Mouse (Mus musculus) Patski (cell line): ENCODE results near the gene Brca2. TPM values are rescaled to one million over a fixed set of nuclear protein-coding genes. Genes with fewer than 3 reads are reported as not detected.
A peak's percentile ranks its signal among the peaks of the same experiment; 100 is the strongest.

ENCODE experiments used
- ATAC-seq: fragments of 100-300 bp; one replicate; pipeline ENCODE4 v1.8.0; 2021
- CTCF ChIA-PET: fragments of 350-600 bp; sonication (Branson Sonifier 250); formaldehyde crosslinking; loops from one replicate; lab custom pipeline; 2022; ENCODE audit warnings: inconsistent platforms; lab: Charles Lee
- POLR2A ChIA-PET: fragments of 350-600 bp; sonication (Branson Sonifier 250); formaldehyde crosslinking; loops from one replicate; lab custom pipeline; 2022; ENCODE audit warnings: antibody characterized with exemption, inconsistent platforms; lab: Charles Lee
- DNase-seq: peaks from one replicate; pipeline ENCODE4 v3.0.0-alpha.2; 2011; ENCODE audit warnings: low read depth, low spot score
- H3K27me3 ChIP-seq: fragments of 371-371 bp; one replicate; pipeline ENCODE4 v1.5.1; 2021
- CTCF ChIP-seq: fragments of 100-300 bp; IDR thresholded peaks from one replicate; pipeline ENCODE4 v1.5.1; 2021
- in situ Hi-C: fragments of 300-500 bp; cut with MboI; formaldehyde crosslinking; loops from 3 replicates; pipeline ENCODE4 v1.11.1; 2018; ENCODE audit warnings: low pct_unique_long_range_greater_than_20kb, mixed read lengths
- polyA plus RNA-seq: library from polyadenylated mRNA; unstranded; gene quantifications from one replicate; pipeline ENCODE4 v1.2.3, GENCODE M21; 2021

Gene Brca2
- polyA plus RNA-seq, 1 experiment from 2014 or later, result 10.6 TPM

DNA sequence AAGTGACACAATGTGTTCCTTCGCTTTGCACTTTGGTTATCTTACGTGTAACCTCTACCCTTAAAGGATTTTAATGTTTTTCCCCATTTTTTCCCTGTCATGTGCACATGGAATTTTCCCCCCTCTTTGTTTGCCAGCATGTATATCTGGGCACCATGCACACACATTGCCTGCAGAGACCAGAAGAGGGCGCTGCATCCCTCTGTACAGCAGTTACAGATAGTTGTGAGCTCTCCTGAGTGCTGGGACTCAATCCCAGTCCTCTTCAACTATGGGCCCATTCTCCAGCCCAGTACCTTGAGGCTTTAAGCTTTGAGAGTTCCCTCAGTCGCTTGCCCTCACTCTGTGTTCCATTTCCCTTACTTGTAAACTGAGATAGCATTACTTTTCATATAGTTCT is 9.2 kb upstream of the Brca2 start:
- ChIA-PET CTCF (interaction anchor here (0.6 kb wide), 1 partner anchor 571 kb away, joined by 3 read pairs; no protein-coding TSS in a partner anchor), POLR2A (no interaction called here)
- in situ Hi-C loops, result no loop called here
- no peak for DNase-seq
- TF ChIP-seq CTCF, result peak; percentile 32
- H3K27me3 ChIP-seq, result no peaks in the 10 kb centered on the region
- ATAC-seq, result no peak

DNA sequence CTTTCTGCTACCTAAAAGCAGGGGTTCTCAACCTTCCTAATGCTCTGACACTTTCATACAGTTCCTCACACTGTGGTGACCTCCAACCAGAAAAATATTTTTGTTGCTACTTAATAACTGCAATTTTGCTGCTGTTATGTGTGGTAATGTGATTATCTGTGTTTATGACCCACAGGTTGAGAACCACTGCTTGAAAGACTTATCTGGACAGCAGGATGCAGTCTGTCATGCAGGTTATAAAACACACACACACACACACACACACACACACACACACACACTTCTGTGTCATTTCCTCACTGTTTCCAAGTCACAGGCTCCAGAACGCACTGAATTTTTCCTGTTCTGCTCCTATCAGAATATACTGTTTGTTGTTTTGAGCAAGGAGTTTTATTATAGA is 8.4 kb upstream of the Brca2 start:
- POLR2A ChIA-PET, result no interaction called here
- ATAC-seq (no peak), DNase-seq (no peak)
- in situ Hi-C loops, result no loop called here
- CTCF ChIA-PET, result interaction anchor here (0.9 kb wide), 1 partner anchor 11 kb away, joined by 3 read pairs; no protein-coding TSS in a partner anchor
- H3K27me3 ChIP-seq, result no peaks in the 10 kb centered on the region
- TF ChIP-seq CTCF, result no peak

DNA sequence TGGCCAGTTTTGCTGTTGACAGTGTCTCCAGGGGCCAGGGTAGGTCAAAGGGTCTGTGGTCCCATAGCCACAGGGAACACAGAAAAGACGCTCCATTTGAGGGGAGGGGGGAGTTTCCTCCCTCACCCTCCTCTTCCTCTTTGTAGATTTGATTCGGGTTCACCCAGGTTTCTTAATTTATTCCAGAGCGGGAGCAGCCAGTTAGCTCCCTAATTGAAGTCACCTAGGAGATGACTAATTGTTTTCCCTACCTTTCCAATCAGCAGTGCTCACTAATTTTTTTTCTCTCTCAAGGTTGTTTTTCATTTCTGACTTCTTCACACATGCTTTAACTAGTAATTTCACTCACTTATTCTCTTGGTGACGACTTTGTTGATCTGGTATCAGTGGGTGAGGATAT is 4.4 kb upstream of the Brca2 start, which contains the start of gene Zar1l:
Gene Zar1l (minus strand): TSS at position 101 of the 400 bp plus-strand sequence.
- TF ChIP-seq CTCF, result no peak
- ATAC-seq (no peak), DNase-seq (no peak)
- no peaks in the 10 kb centered on the region for H3K27me3 ChIP-seq
- ChIA-PET POLR2A (no interaction called here), CTCF (no interaction called here)
- in situ Hi-C loops, result no loop called here

DNA sequence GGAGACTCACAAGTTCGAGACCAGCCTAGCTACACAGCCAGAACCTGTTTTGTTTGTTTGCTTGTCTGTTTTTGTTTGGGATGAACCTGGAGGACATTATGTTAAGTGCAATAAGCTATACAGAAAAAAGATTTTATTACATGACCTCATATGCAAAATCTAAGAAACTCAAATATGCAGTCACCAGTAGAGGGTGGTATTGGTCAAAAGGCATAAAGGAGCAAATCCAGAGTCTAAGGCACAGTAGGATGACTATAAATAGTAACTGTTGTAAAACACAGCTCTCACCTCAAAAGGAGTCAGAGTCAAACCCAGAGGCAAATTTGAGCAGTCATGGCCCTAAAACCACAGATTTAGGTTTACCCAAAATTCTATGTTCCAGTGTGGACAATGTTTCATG is 2.9 kb upstream of the Brca2 start:
- in situ Hi-C loops, result no loop called here
- DNase-seq (no peak), ATAC-seq (no peak)
- TF ChIP-seq CTCF, result peak; percentile 53
- ChIA-PET CTCF (interaction anchor here (0.7 to 3.2 kb wide), 4 partner anchors 12 to 150 kb away, joined by 3 to 13 read pairs (median 4); partner anchors contain the start of gene N4bp2l2), POLR2A (interaction anchor here (1.1 kb wide), 1 partner anchor 213 kb away, joined by 3 read pairs; no protein-coding TSS in a partner anchor)
- no peaks in the 10 kb centered on the region for H3K27me3 ChIP-seq

DNA sequence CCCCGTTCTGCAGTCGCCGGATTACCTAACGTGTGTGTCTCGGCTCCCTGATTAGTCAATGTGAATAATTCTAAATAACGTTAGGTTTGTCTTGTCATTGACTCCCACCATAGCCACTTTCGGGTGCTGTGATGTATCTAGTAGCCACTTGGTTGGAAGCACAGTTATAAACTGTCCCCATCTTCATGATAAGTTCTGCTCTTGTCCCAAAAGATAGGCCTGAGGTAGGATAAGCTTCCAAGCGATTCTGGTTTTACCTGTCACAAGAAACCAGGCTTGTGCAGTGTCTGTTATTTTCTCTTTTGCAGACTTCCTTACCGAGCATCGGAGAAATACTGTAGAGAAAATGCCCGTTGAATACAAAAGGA is 421 bp downstream of the Brca2 start:
- no peak for TF ChIP-seq CTCF
- ChIA-PET CTCF (interaction anchor here (2.0 kb wide), 1 partner anchor 11 kb away, joined by 8 read pairs; no protein-coding TSS in a partner anchor), POLR2A (interaction anchor here (1.4 kb wide), 1 partner anchor 144 kb away, joined by 4 read pairs; the partner anchor contains the start of gene N4bp2l2)
- ATAC-seq, result no peak
- no peak for DNase-seq
- in situ Hi-C loops, result no loop called here
- no peaks in the 10 kb centered on the region for H3K27me3 ChIP-seq

DNA sequence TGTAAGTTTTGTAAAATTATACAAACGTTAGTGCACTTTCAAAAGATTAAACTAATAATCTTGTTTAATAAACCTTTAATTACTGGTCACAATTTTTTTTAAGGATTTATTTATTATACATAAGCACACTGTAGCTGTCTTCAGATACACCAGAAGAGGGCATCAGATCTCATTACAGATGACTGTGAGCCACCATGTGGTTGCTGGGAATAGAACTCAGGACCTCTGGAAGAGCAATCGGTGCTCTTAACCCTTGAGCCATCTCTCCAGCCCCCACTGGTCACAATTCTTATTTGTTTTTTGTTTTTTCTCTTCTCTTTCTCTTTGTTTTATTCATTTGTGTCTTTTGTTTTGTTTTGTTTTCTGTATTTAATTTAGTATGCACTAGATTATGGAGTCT is 2.8 kb downstream of the Brca2 start:
- TF ChIP-seq CTCF, result peak; percentile 40
- no peaks in the 10 kb centered on the region for H3K27me3 ChIP-seq
- ATAC-seq, result no peak
- ChIA-PET CTCF (interaction anchor here (1.2 to 1.3 kb wide), 3 partner anchors 13 to 19 kb away, joined by 3 read pairs; no protein-coding TSS in a partner anchor), POLR2A (no interaction called here)
- no peak for DNase-seq
- in situ Hi-C loops, result no loop called here

DNA sequence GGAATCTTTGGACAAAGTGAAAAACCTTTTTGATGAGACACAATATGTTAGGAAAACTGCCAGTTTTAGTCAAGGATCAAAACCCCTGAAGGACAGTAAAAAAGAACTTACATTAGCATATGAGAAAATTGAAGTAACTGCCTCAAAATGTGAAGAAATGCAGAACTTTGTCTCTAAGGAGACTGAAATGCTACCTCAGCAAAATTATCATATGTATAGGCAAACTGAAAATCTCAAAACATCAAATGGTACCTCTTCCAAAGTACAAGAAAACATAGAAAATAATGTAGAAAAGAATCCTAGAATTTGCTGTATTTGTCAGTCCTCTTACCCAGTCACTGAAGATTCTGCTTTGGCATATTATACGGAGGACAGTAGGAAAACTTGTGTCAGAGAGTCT is 18.9 kb downstream of the Brca2 start:
- no peaks in the 10 kb centered on the region for H3K27me3 ChIP-seq
- POLR2A ChIA-PET, result no interaction called here
- DNase-seq, result no peak
- TF ChIP-seq CTCF, result no peak
- ATAC-seq, result no peak
- in situ Hi-C loops, result no loop called here
- CTCF ChIA-PET, result interaction anchor here (1.2 kb wide), 1 partner anchor 17 kb away, joined by 3 read pairs; no protein-coding TSS in a partner anchor

DNA sequence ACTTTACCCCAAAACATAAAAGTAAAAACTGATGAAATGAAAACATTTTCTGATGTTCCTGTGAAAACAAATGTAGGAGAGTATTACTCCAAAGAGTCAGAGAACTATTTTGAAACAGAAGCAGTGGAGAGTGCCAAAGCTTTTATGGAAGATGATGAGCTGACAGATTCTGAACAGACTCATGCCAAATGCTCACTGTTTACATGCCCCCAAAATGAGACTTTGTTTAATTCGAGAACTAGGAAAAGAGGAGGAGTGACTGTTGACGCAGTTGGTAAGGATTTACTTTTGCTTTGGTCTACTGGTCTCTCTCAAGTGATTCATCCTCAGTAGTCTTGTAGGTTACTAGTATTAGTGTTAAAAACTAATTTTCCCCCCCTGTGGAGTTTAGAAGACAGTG is 20.8 kb downstream of the Brca2 start:
- ChIA-PET CTCF (interaction anchor here (1.2 kb wide), 1 partner anchor 11 kb away, joined by 4 read pairs; no protein-coding TSS in a partner anchor), POLR2A (no interaction called here)
- ATAC-seq (peak; percentile 80), DNase-seq (peak; percentile 37)
- TF ChIP-seq CTCF, result no peak
- H3K27me3 ChIP-seq, result no peaks in the 10 kb centered on the region
- in situ Hi-C loops, result no loop called here

DNA sequence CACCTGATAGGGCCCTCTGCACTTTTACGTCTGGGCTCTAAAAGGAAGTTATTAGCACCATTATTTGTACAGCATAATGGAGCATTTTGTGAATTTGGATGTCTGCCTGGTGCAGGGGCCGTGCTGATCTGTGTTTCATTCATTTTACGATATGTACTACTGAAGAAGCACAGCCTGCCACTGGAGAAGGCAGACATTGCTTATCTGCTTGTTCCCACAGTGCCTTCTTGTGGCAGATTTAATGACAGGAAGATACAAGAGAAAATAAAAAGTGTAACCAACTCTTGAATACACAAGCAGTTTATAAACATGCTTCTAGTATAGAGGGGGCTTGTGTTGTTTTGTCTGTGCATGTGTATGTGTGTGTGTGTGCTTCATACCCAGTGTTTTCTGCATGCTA is 29.2 kb downstream of the Brca2 start:
- ATAC-seq (no peak), DNase-seq (no peak)
- no peaks in the 10 kb centered on the region for H3K27me3 ChIP-seq
- CTCF ChIA-PET, result interaction anchor here (0.6 to 1.6 kb wide), 3 partner anchors 10 to 97 kb away, joined by 3 to 4 read pairs (median 3); no protein-coding TSS in a partner anchor
- in situ Hi-C loops, result no loop called here
- POLR2A ChIA-PET, result no interaction called here
- TF ChIP-seq CTCF, result peak; percentile 30

DNA sequence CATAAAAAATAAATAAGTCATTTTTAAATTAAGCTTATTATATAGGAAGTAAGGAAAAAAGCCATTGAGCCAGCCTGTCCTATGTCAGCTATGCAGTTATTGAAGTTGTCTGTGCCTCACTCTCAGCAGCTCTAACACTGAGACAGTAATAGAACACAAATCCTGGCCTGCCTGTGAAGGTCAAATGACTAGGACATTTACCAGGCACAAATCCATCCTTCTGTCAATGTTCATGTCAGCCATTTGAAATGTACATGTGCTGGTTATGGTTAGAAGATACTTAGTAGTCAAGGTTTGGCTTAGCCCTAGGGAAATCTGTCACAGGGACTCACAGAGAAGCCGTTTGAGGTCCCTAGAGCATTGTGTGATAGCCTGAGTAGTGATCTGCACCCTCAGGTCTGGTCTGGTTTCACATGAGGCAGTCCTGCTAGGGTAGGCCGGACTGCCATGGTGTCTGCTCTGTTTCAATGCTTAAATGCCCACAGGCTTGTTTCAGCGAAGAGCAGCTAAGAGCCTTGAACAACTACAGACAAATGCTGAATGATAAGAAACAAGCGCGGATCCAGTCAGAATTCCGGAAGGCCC is 37.2 kb downstream of the Brca2 start:
- H3K27me3 ChIP-seq, result no peaks in the 10 kb centered on the region
- POLR2A ChIA-PET, result interaction anchor here (0.7 kb wide), 1 partner anchor 321 kb away, joined by 3 read pairs; no protein-coding TSS in a partner anchor
- no peak for TF ChIP-seq CTCF
- no peak for ATAC-seq
- in situ Hi-C loops, result no loop called here
- no peak for DNase-seq
- CTCF ChIA-PET, result interaction anchor here (1.1 to 2.4 kb wide), 5 partner anchors 8 to 17 kb away, joined by 4 to 8 read pairs (median 5); no protein-coding TSS in a partner anchor

DNA sequence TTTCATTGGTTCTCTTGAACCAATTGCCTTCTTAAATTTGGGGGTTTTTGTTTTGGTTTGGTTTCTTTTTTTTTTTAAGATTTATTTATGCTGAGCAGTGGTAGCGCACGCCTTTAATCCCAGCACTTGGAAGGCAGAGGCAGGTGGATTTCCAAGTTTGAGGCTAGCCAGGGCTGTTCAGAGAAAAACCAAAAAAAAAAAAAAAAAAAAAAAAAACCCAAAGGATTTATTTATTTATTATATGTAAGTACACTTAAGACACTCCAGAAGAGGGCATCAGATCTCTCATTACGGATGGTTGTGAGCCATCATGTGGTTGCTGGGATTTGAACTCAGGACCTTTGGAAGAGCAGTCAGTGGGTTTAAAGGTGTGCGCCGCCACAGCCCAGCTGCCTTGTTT is 38.4 kb downstream of the Brca2 start:
- ATAC-seq (no peak), DNase-seq (no peak)
- ChIA-PET POLR2A (no interaction called here), CTCF (interaction anchor here (1.0 to 1.3 kb wide), 2 partner anchors 9 to 14 kb away, joined by 3 read pairs; no protein-coding TSS in a partner anchor)
- TF ChIP-seq CTCF, result no peak
- H3K27me3 ChIP-seq, result no peaks in the 10 kb centered on the region
- in situ Hi-C loops, result no loop called here
